Mouse (Mus musculus) embryonic facial prominence, embryonic 13.5 days (tissue): Measurements from ENCODE around the gene Cpped1. TPM values are rescaled to one million over a fixed set of nuclear protein-coding genes. Genes with fewer than 3 reads are reported as not detected.

Experiments used
- ATAC-seq: fragments of 200-750 bp; cut with Nextera tagmentation; 2 replicates; pipeline ENCODE4 v1.8.0; 2017; ENCODE audit warnings: low read depth; ENCODE audit not compliant: insufficient number of reproducible peaks, insufficient read depth, low FRiP score, low TSS enrichment
- H3K27ac ChIP-seq: fragments of 300-500 bp; sonication (generic); 2 replicates; pipeline ENCODE4 v1.5.1; 2015; ENCODE audit warnings: moderate library complexity, mild to moderate bottlenecking, inconsistent platforms
- H3K27me3 ChIP-seq: fragments of 300-500 bp; sonication (generic); 2 replicates; pipeline ENCODE4 v1.6.1; 2015; ENCODE audit warnings: mild to moderate bottlenecking, inconsistent platforms
- H3K36me3 ChIP-seq: fragments of 300-500 bp; sonication (generic); 2 replicates; pipeline ENCODE4 v1.6.1; 2015; ENCODE audit warnings: mild to moderate bottlenecking, inconsistent platforms
- H3K4me1 ChIP-seq: fragments of 300-500 bp; sonication (generic); 2 replicates; pipeline ENCODE4 v1.6.1; 2015; ENCODE audit warnings: inconsistent platforms
- H3K4me2 ChIP-seq: fragments of 300-500 bp; sonication (generic); 2 replicates; pipeline ENCODE4 v1.6.1; 2015; ENCODE audit warnings: moderate library complexity, mild to moderate bottlenecking, inconsistent platforms
- H3K4me3 ChIP-seq: fragments of 300-500 bp; sonication (generic); 2 replicates; pipeline ENCODE4 v1.5.1; 2015; ENCODE audit warnings: mild to moderate bottlenecking, inconsistent platforms
- H3K9ac ChIP-seq: fragments of 300-500 bp; sonication (generic); 2 replicates; pipeline ENCODE4 v1.6.1; 2015; ENCODE audit warnings: mild to moderate bottlenecking, inconsistent platforms
- H3K9me3 ChIP-seq: fragments of 300-500 bp; sonication (generic); 2 replicates; pipeline ENCODE4 v1.6.1; 2016; ENCODE audit warnings: inconsistent platforms
- WGBS: fragments of 180-500 bp; shearing (Covaris S2); methylation state at CpG from one replicate; pipeline ENCODE4 v1.1.7; 2015; ENCODE audit warnings: mixed read lengths; 5-methylcytosine and 5-hydroxymethylcytosine counted together
- polyA plus RNA-seq: library from polyadenylated mRNA; unstranded; fragments of >200 nt; fragmentation: Nextera tagmentation; extraction: Ambion mirVana; gene quantifications from 2 replicates; pipeline ENCODE4 v1.2.1, GENCODE M21; 2015

Cpped1 gene
- polyA plus RNA-seq, 1 experiment from 2014 or later, result 23.5 TPM

GRCm38 (mm10) chr16:11756598-11757245 is 152.5 kb downstream of the Cpped1 start:
- 48% methylated on average over 1 of the region's 1 CpGs for WGBS
- H3K9ac ChIP-seq, result no peak overlapping the region
- no peak for ATAC-seq

DNA sequence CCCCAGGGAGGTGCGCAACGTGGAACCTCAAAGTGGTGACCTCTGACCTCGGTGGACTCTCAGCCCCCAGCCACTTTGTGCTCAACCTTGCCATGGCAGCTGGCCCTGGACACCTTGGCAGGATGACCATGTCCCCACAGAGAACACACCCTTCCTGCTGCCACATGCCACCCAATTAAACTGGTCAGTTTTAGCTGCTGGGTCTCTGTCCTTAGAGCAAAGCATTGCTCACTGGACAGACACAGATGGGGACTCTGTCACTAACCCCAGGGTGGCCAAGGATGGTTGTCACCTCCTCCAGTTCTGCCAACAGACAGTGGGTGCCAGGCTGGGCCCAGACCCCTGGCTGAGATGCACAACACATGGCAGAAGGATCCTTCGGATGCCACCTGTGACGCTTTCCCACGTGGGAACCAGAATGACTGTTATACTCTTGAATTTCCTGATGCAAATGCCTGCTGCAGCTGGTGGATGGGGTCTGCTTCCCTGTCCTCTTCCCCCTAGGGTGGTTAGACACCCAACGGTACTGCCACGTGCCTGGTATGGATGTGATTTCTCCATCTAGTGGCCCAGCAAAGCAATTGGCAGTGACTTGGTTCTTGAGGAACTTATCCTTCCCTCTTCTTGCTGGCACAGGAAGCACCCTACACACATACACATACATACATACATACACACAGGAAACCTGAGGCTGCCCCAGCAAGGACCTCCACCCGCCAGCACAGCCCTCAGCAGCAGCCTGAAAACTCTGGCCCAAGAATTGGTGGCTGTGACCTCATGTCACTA is 153.8 kb downstream of the Cpped1 start:
- WGBS, result 83% methylated on average over 9 of the region's 9 CpGs
- no peak overlapping the region for H3K9ac ChIP-seq
- H3K36me3 ChIP-seq, result 0 out of 2 replicates have a peak, but pooled peaks cover 4% of the 10 kb centered on the region
- no peak overlapping the region for H3K27ac ChIP-seq
- H3K4me1 ChIP-seq, result no peaks in the 10 kb centered on the region
- no peak for ATAC-seq
- H3K4me3 ChIP-seq, result no peak overlapping the region
- no peaks in the 10 kb centered on the region for H3K27me3 ChIP-seq
- H3K9me3 ChIP-seq, result no peaks in the 10 kb centered on the region
- no peak overlapping the region for H3K4me2 ChIP-seq

More at GRCm38 (mm10) chr16:11756598-11757245, 152.5 kb downstream of the Cpped1 start:
- Histone ChIP-seq H3K36me3 (0 out of 2 replicates have a peak, but pooled peaks cover 4% of the 10 kb centered on the region), H3K9me3 (no peaks in the 10 kb centered on the region), H3K4me3 (no peak overlapping the region), H3K4me1 (no peaks in the 10 kb centered on the region), H3K27me3 (no peaks in the 10 kb centered on the region), H3K4me2 (no peak overlapping the region), H3K27ac (no peak overlapping the region)

GRCm38 (mm10) chr16:11754136-11754535 is 155.1 kb downstream of the Cpped1 start:
- H3K4me3 ChIP-seq, result no peak overlapping the region
- H3K27ac ChIP-seq, result no peak overlapping the region
- no peak overlapping the region for H3K9ac ChIP-seq
- 0 out of 2 replicates have a peak, but pooled peaks cover 4% of the 10 kb centered on the region for H3K36me3 ChIP-seq
- no peaks in the 10 kb centered on the region for H3K27me3 ChIP-seq
- no peak overlapping the region for H3K4me2 ChIP-seq
- H3K4me1 ChIP-seq, result no peaks in the 10 kb centered on the region
- 88% methylated on average over 2 of the region's 2 CpGs for WGBS
- H3K9me3 ChIP-seq, result no peaks in the 10 kb centered on the region
- no peak for ATAC-seq

Other genes starting within 250 kb of the Cpped1 start
- 1.0 and 1.2 TPM in 2 replicates for gene Shisa9, start 74.7 kb upstream of the Cpped1 start, polyA plus RNA-seq